Comparison of ENCODE assay signal across 8 mouse cellular contexts in genomic region chr15:13173071-13173778, GRCm38 (mm10). TPM values are rescaled to one million over a fixed set of nuclear protein-coding genes. Genes with fewer than 3 reads are reported as not detected.
DNase-seq lines count a peak whose midpoint lies in the region; ATAC-seq lines count a peak whose summit lies in the region.

Gene Cdh6, minus strand, starts transcription at chr15:13173675.

- peak within 1 kb of the TSS; percentile 67 for H3K4me3 ChIP-seq in forebrain, embryonic 13.5 days
- H3K4me3 ChIP-seq in stomach, embryonic 16.5 days (replicated peaks; ENCODE audit: low read length), result peak within 1 kb of the TSS; percentile 54

- peak within 1 kb of the TSS; percentile 87 for H3K27ac ChIP-seq in forebrain, embryonic 13.5 days
- H3K27ac ChIP-seq in stomach, embryonic 16.5 days (ENCODE audit: low read length), result peak within 1 kb of the TSS; percentile 5; the same call in 1 of the 2 replicates

- H3K36me3 ChIP-seq in forebrain, embryonic 13.5 days (ENCODE audit: poor library complexity, severe bottlenecking), result no peaks in the 10 kb centered on the region
- no peaks in the 10 kb centered on the region for H3K36me3 ChIP-seq in stomach, embryonic 16.5 days (ENCODE audit: control insufficient read depth, insufficient read depth, low read length)

- H3K9me3 ChIP-seq in forebrain, embryonic 13.5 days (replicated peaks), result no peaks in the 10 kb centered on the region
- H3K9me3 ChIP-seq in stomach, embryonic 16.5 days (replicated peaks; ENCODE audit: control insufficient read depth, low read length), result no peaks in the 10 kb centered on the region

- DNase-seq in ZHBTc4 (ENCODE audit: low read depth, low spot score), result peak; percentile 93
- peak; percentile 60 for DNase-seq in brain, embryonic 18.5 days (ENCODE audit: low read depth, low spot score)
- DNase-seq in hindlimb bud, embryonic 11.5 days (ENCODE audit: extremely low spot score, low read depth, low spot score), result peak; percentile 18
- DNase-seq in left cerebral cortex, adult 18-20 months (ENCODE audit: low spot score in 2 of 2), result peak; percentile 66 to 80
- no peak for DNase-seq in gastrocnemius, postnatal 14 days

- peak within 1 kb of the TSS; percentile 79 for H3K4me2 ChIP-seq in forebrain, embryonic 13.5 days
- peak within 1 kb of the TSS; percentile 87 for H3K4me2 ChIP-seq in stomach, embryonic 16.5 days (ENCODE audit: low read depth, low read length)

- H3K4me1 ChIP-seq in forebrain, embryonic 13.5 days, result peaks cover 27% of the 10 kb centered on the region
- H3K4me1 ChIP-seq in stomach, embryonic 16.5 days (ENCODE audit: control insufficient read depth, insufficient read depth, low read length), result peaks cover 11% of the 10 kb centered on the region; the same call in 1 of the 2 replicates

- peak; percentile 93 for ATAC-seq in forebrain, embryonic 13.5 days
- peak; percentile 42; the same call in 1 of the 2 replicates for ATAC-seq in megakaryocyte progenitor cell, adult 5-6 weeks (replicated peaks; ENCODE audit: poor library complexity)
- peak; percentile 85 for ATAC-seq in stomach, embryonic 16.5 days (ENCODE audit: insufficient read depth, low FRiP score)

- peaks cover 15% of the 10 kb centered on the region for H3K27me3 ChIP-seq in forebrain, embryonic 13.5 days
- peaks cover 9% of the 10 kb centered on the region; the same call in 1 of the 2 replicates for H3K27me3 ChIP-seq in stomach, embryonic 16.5 days (ENCODE audit: control insufficient read depth, insufficient read depth, low read length)

- H3K9ac ChIP-seq in forebrain, embryonic 13.5 days, result peak within 1 kb of the TSS; percentile 77
- peak within 1 kb of the TSS; percentile 51 for H3K9ac ChIP-seq in stomach, embryonic 16.5 days (ENCODE audit: low read length)

- intact Hi-C loops in gastrocnemius, postnatal 14 days (cut with DNase I; ENCODE audit: low total_unique reads), result no loop called here

- WGBS in forebrain, embryonic 13.5 days, result 0% methylated on average over 42 of the region's 42 CpGs
- WGBS in stomach, embryonic 16.5 days, result 1% methylated on average over 42 of the region's 42 CpGs

RNA-seq across cellular contexts. Expression of gene Cdh6, which starts in this region (rescaled TPM):
- polyA plus RNA-seq in forebrain, embryonic 13.5 days (2015; fragmentation: Nextera tagmentation; extraction: Ambion mirVana), result 9.1 TPM in 2 replicates
- total RNA-seq in left cerebral cortex, adult 18-20 months (2021), result 10 to 100 TPM; 19.1 to 22.3 TPM
- total RNA-seq in megakaryocyte progenitor cell, adult 5-6 weeks (2015), result not detected in 2 replicates
- total RNA-seq in megakaryocyte progenitor cell, adult 5-6 weeks (2017), result not detected in 2 replicates
- polyA plus RNA-seq in stomach, embryonic 16.5 days (2015; fragmentation: Nextera tagmentation; extraction: Ambion mirVana), result 4.2 and 4.5 TPM in 2 replicates
- 1 to 10 TPM in 1 of 2 experiments, under 1 TPM in 1; 0.78 to 1.3 TPM for total RNA-seq in gastrocnemius, postnatal 14 days (2021)

Comparison
In these comparisons a context has a peak if more than half of its experiments do, and no peak if none do; other contexts are left out.
1. RNA of gene Cdh6 (total RNA-seq): 19.1 to 22.3 TPM in left cerebral cortex, adult 18-20 months; 0.78 to 1.3 TPM in gastrocnemius, postnatal 14 days and not detected in megakaryocyte progenitor cell, adult 5-6 weeks; every median in the first group is over 4 times any median in the second.
2. Peak in ATAC-seq in megakaryocyte progenitor cell, adult 5-6 weeks; RNA of the gene not detected or under 1 TPM.
3. ATAC-seq: peak in every context shown above with its lines; median percentile 93 in forebrain, embryonic 13.5 days; 85 in stomach, embryonic 16.5 days; 42 in megakaryocyte progenitor cell, adult 5-6 weeks.